Mouse (Mus musculus) limb, embryonic 15.5 days (tissue): ENCODE measurements around the gene Hmg20b. TPM values are rescaled to one million over a fixed set of nuclear protein-coding genes. Genes with fewer than 3 reads are reported as not detected.

Experiments used
- ATAC-seq: fragments of 200-750 bp; cut with Nextera tagmentation; 2 replicates; pipeline ENCODE4 v1.8.0; 2017; ENCODE audit warnings: low read depth, moderate TSS enrichment; ENCODE audit not compliant: insufficient number of reproducible peaks, low FRiP score, low TSS enrichment
- H3K27ac ChIP-seq: fragments of 300-500 bp; sonication (generic); 2 replicates; pipeline ENCODE4 v1.5.1; 2015; ENCODE audit warnings: moderate library complexity, mild to moderate bottlenecking, inconsistent platforms
- H3K27me3 ChIP-seq: fragments of 300-500 bp; sonication (generic); 2 replicates; pipeline ENCODE4 v1.6.1; 2015; ENCODE audit warnings: inconsistent platforms
- H3K36me3 ChIP-seq: fragments of 300-500 bp; sonication (generic); 2 replicates; pipeline ENCODE4 v1.6.1; 2015; ENCODE audit warnings: inconsistent platforms
- H3K4me1 ChIP-seq: fragments of 300-500 bp; sonication (generic); 2 replicates; pipeline ENCODE4 v1.6.1; 2015; ENCODE audit warnings: inconsistent platforms
- H3K4me2 ChIP-seq: fragments of 300-500 bp; sonication (generic); 2 replicates; pipeline ENCODE4 v1.6.1; 2015; ENCODE audit warnings: mild to moderate bottlenecking, inconsistent platforms
- H3K4me3 ChIP-seq: fragments of 300-500 bp; sonication (generic); 2 replicates; pipeline ENCODE4 v1.5.1; 2015; ENCODE audit warnings: mild to moderate bottlenecking, inconsistent platforms
- H3K9ac ChIP-seq: fragments of 300-500 bp; sonication (generic); 2 replicates; pipeline ENCODE4 v1.6.1; 2015; ENCODE audit warnings: inconsistent platforms
- H3K9me3 ChIP-seq: fragments of 300-500 bp; sonication (generic); 2 replicates; pipeline ENCODE4 v1.6.1; 2016; ENCODE audit warnings: inconsistent platforms
- WGBS: fragments of 180-500 bp; shearing (Covaris S2); methylation state at CpG from one replicate; pipeline ENCODE4 v1.1.7; 2015; 5-methylcytosine and 5-hydroxymethylcytosine counted together
- polyA plus RNA-seq: library from polyadenylated mRNA; unstranded; fragments of >200 nt; fragmentation: Nextera tagmentation; extraction: Ambion mirVana; gene quantifications from 2 replicates; pipeline ENCODE4 v1.2.1, GENCODE M21; 2015

Hmg20b gene
- polyA plus RNA-seq, 1 experiment from 2014 or later: 89.9 TPM

GRCm38 (mm10) chr10:81320550-81321347, 29.5 kb downstream of the Hmg20b start, which contains the start of gene Cactin:
Cactin (plus strand) TSS chr10:81321103.
- ATAC-seq: peak; percentile 94
- Histone ChIP-seq H3K4me2 (peak within 1 kb of the TSS; percentile 74), H3K27ac (peak within 1 kb of the TSS; percentile 92), H3K36me3 (peaks cover 62% of the 10 kb centered on the region), H3K9ac (peak within 1 kb of the TSS; percentile 96), H3K27me3 (no peaks in the 10 kb centered on the region), H3K4me1 (peaks cover 53% of the 10 kb centered on the region), H3K9me3 (no peaks in the 10 kb centered on the region), H3K4me3 (peak within 1 kb of the TSS; percentile 99)
- WGBS: under 1% methylated on average over 68 of the region's 68 CpGs

DNA sequence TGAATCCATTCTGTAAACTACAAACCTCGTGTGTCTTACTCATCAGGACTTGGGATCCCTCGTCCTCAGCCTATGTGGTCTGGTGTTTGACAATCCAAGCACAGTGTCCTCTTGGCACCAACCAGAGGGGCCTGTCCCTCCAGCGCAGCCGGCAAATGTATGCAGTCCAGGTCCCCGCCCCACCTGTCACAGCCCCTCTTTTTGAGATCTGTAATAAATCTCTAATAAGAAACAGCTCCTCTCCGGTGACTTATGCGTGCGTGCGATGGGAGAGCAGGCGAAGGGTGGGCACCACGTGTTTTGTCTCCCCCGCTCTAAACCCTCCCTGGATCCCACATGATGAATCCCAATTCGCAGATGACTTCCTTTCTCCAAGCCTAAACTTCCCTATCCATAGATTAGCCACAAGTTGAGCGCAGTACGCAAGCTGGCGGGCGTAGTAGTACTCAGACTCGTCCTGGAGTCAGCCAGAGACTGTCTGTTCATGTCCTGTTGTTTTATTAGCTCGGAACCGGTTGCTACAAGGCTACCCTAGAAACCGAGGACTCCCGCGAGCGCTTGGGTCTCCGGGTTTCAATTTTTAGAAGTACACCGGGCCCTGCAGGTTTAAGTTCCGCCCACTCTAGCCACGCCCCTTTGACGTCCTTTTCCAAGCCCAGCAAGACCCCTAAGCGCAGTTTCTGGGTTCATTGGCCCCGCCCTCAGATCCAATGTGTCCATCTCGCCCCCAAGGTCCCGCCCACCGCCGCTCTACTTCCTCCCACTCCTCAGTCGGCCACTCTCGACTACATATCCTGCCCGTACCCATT, 30.3 kb downstream of the Hmg20b start:
- Histone ChIP-seq H3K4me3 (peak overlapping the region; percentile 99), H3K27me3 (no peaks in the 10 kb centered on the region), H3K27ac (peak overlapping the region; percentile 92), H3K36me3 (peaks cover 62% of the 10 kb centered on the region), H3K9me3 (no peaks in the 10 kb centered on the region), H3K9ac (peak overlapping the region; percentile 18; the same call in 1 of the 2 replicates), H3K4me2 (peak overlapping the region; percentile 74), H3K4me1 (peaks cover 53% of the 10 kb centered on the region)
- under 1% methylated on average over 38 of the region's 38 CpGs for WGBS
- no peak; the same call in 1 of the 2 replicates for ATAC-seq

DNA sequence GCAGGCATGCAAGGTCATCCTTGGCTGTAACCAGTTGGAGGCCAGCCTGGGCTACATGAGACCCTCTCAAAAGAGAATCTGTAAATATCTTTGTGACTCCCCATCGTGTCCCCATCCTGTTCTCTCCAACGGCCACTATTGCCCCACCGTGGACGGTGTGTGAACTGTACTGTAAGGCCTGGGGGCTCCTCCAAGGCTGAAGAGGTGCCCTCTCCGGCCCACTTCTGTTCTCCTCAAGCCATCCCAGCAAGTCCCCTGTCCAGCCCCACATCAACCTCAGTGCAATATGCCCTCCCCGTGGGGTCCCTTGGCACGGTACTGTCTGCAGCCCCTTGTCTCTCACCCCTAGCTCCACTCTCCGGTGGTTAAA, 31.0 kb downstream of the Hmg20b start:
- H3K27ac ChIP-seq: peak overlapping the region; percentile 92
- ATAC-seq: no peak
- H3K9ac ChIP-seq: peak overlapping the region; percentile 18; the same call in 1 of the 2 replicates
- peak overlapping the region; percentile 99 for H3K4me3 ChIP-seq
- H3K9me3 ChIP-seq: no peaks in the 10 kb centered on the region
- peak overlapping the region; percentile 74 for H3K4me2 ChIP-seq
- no peaks in the 10 kb centered on the region for H3K27me3 ChIP-seq
- peaks cover 53% of the 10 kb centered on the region for H3K4me1 ChIP-seq
- 25% methylated on average over 8 of the region's 8 CpGs for WGBS
- peaks cover 62% of the 10 kb centered on the region for H3K36me3 ChIP-seq

DNA sequence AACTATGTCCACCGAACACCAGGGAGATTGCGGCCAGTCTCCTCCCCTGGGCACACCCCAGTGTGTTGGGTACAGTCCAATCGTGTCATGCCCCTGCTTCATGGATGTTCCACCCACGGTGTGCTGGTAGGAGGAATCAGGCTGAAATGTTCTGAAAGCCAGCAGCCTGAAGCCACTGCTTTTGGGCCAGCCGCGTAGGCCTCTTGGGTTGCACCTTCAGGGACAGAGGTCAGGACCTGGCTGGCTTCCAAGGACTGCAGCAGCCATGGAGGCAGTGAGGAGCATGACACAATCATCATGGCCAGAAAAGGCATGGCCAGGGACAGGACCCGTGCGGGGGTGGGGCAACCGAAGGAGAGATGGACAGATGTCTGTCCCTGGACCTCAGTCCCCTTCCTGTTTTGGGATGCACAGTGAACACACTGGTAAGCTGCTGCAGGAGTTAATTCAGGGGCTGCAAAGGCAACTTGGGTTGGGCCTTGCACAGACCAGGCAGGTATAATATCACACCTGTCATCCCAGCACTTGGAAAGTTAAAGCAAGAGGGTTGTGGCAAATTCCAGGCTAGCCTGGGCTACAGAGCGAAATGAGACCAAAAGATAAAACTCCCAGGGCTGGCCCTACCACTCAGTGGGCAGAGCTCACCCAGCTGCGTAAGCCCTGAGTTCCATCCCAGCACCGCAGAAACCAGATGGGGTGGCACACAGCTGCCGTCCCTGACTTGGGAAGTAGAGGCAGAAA, 31.5 kb downstream of the Hmg20b start:
- Histone ChIP-seq H3K4me1 (peaks cover 53% of the 10 kb centered on the region), H3K9me3 (no peaks in the 10 kb centered on the region), H3K36me3 (peaks cover 62% of the 10 kb centered on the region), H3K27me3 (no peaks in the 10 kb centered on the region), H3K9ac (no peak overlapping the region), H3K27ac (peak overlapping the region; percentile 92), H3K4me3 (peak overlapping the region; percentile 99; the same call in 1 of the 2 replicates), H3K4me2 (0 out of 2 replicates have a peak overlapping the region, but pooled peaks have one; percentile 74)
- WGBS: 87% methylated on average over 13 of the region's 13 CpGs
- no peak for ATAC-seq

DNA sequence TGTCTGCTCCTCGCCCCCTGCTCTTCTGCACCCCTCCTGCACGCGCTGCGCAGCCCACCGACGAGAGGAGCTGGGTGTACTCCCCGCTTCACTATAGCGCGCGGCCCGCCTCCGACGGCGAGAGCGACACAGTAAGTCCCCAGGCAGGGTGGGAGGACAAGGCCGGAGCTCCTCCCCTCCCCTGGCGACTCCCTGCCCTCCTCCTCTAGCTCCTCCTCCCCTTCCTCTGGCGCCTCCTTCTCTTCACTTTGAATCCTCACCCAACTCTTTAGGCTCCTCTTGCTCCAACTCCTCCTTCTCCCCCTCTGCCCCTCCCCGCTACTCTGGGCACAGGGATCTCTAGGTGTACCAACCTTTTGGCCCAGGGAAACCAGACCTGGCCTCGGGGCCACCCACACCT, 33.0 kb downstream of the Hmg20b start:
- H3K36me3 ChIP-seq: peaks cover 62% of the 10 kb centered on the region
- peak overlapping the region; percentile 47; the same call in 1 of the 2 replicates for H3K27ac ChIP-seq
- H3K27me3 ChIP-seq: no peaks in the 10 kb centered on the region
- peak overlapping the region; percentile 28 for H3K4me3 ChIP-seq
- no peaks in the 10 kb centered on the region for H3K9me3 ChIP-seq
- peaks cover 44% of the 10 kb centered on the region for H3K4me1 ChIP-seq
- WGBS: 19% methylated on average over 19 of the region's 20 CpGs
- H3K9ac ChIP-seq: peak overlapping the region; percentile 28; the same call in 1 of the 2 replicates
- no peak for ATAC-seq
- H3K4me2 ChIP-seq: peak overlapping the region; percentile 44

DNA sequence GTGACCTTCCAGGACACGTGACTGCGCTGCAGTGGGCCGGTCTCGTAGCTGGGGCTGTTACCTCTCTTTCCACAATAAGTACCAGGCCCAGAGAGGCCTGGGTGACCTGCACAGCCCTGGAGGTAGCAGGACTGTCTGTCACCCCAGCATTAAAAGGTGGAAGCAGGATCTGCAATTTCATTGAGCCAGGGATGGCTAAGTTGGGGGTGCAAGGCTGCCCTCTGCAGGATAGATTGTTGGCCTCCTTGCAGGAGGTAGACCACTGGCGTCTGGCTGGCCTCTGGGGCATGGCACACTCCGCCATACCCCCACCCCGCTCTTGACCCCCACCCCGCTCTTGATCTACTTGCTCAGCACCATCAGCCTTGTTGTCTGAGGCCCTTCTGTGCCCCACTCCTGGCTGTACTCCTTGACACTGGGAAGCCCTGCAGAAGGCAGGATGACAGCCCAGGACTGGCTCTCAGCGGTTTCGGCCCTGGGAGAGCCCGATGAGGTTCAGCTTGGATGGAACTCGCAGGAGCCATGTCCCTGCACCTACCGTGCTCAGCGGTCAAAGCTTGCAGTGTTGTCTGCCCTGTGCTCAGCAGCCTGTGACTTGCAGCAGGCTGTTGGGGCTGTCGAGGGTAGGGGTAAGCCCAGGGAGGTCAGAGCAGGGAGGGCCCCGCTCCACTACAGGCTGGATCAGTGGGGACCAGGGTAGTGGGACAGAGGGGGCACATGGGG, 33.8 kb downstream of the Hmg20b start:
- Histone ChIP-seq H3K4me2 (peak overlapping the region; percentile 44), H3K4me3 (peak overlapping the region; percentile 28), H3K27ac (peak overlapping the region; percentile 47; the same call in 1 of the 2 replicates), H3K4me1 (peaks cover 37% of the 10 kb centered on the region), H3K27me3 (no peaks in the 10 kb centered on the region), H3K36me3 (peaks cover 68% of the 10 kb centered on the region), H3K9me3 (no peaks in the 10 kb centered on the region), H3K9ac (peak overlapping the region; percentile 28; the same call in 1 of the 2 replicates)
- no peak for ATAC-seq
- WGBS: 54% methylated on average over 16 of the region's 16 CpGs

GRCm38 (mm10) chr10:81315587-81315986, 34.7 kb downstream of the Hmg20b start:
- ATAC-seq: no peak
- Histone ChIP-seq H3K36me3 (peaks cover 77% of the 10 kb centered on the region), H3K4me2 (no peak overlapping the region), H3K4me3 (no peak overlapping the region), H3K27ac (no peak overlapping the region), H3K9me3 (no peaks in the 10 kb centered on the region), H3K27me3 (no peaks in the 10 kb centered on the region), H3K9ac (no peak overlapping the region), H3K4me1 (peaks cover 37% of the 10 kb centered on the region)
- 93% methylated on average over 16 of the region's 16 CpGs for WGBS

- H3K27me3 ChIP-seq: no peaks in the 10 kb centered on the region
- H3K36me3 ChIP-seq: peaks cover 90% of the 10 kb centered on the region
- no peak for ATAC-seq
- WGBS: 83% methylated on average over 7 of the region's 7 CpGs
- H3K27ac ChIP-seq: no peak overlapping the region
- H3K4me3 ChIP-seq: no peak overlapping the region
- peaks cover 28% of the 10 kb centered on the region for H3K4me1 ChIP-seq
- no peak overlapping the region for H3K4me2 ChIP-seq
- H3K9ac ChIP-seq: no peak overlapping the region
- H3K9me3 ChIP-seq: no peaks in the 10 kb centered on the region
Measured at GRCm38 (mm10) chr10:81314201-81314600, 36.1 kb downstream of the Hmg20b start.

- Histone ChIP-seq H3K36me3 (peaks cover 95% of the 10 kb centered on the region), H3K4me2 (no peak overlapping the region), H3K27ac (no peak overlapping the region), H3K4me3 (no peak overlapping the region), H3K27me3 (no peaks in the 10 kb centered on the region), H3K4me1 (peaks cover 22% of the 10 kb centered on the region), H3K9ac (no peak overlapping the region), H3K9me3 (no peaks in the 10 kb centered on the region)
- ATAC-seq: no peak
- 91% methylated on average over 13 of the region's 13 CpGs for WGBS
Measured at GRCm38 (mm10) chr10:81313581-81313980, 36.7 kb downstream of the Hmg20b start.

- no peak overlapping the region for H3K27ac ChIP-seq
- 0 out of 2 replicates have a peak, but pooled peaks cover 2% of the 10 kb centered on the region for H3K4me1 ChIP-seq
- H3K27me3 ChIP-seq: no peaks in the 10 kb centered on the region
- H3K36me3 ChIP-seq: peaks cover 90% of the 10 kb centered on the region
- no peak overlapping the region for H3K4me3 ChIP-seq
- 0 out of 2 replicates have a peak, but pooled peaks cover 3% of the 10 kb centered on the region for H3K9me3 ChIP-seq
- ATAC-seq: no peak
- no peak overlapping the region for H3K9ac ChIP-seq
- WGBS: 91% methylated on average over 5 of the region's 5 CpGs
- no peak overlapping the region for H3K4me2 ChIP-seq
Measured at GRCm38 (mm10) chr10:81309571-81309970, 40.7 kb downstream of the Hmg20b start.
